Mouse (Mus musculus) T-helper 17 cell (primary cell): ENCODE measurements around the gene Gtpbp10.

Experiments used
- in situ Hi-C, 2 experiments: fragments of 300-600 bp; cut with MboI, MseI; formaldehyde crosslinking; loops; 1 replicate in 1 of 2; 2 replicates in 1 of 2; pipeline ENCODE4 v1.15.1; 2025; ENCODE audit warnings: high pct_unique_total_duplicates in 2 of 2

The Gtpbp10 gene

DNA sequence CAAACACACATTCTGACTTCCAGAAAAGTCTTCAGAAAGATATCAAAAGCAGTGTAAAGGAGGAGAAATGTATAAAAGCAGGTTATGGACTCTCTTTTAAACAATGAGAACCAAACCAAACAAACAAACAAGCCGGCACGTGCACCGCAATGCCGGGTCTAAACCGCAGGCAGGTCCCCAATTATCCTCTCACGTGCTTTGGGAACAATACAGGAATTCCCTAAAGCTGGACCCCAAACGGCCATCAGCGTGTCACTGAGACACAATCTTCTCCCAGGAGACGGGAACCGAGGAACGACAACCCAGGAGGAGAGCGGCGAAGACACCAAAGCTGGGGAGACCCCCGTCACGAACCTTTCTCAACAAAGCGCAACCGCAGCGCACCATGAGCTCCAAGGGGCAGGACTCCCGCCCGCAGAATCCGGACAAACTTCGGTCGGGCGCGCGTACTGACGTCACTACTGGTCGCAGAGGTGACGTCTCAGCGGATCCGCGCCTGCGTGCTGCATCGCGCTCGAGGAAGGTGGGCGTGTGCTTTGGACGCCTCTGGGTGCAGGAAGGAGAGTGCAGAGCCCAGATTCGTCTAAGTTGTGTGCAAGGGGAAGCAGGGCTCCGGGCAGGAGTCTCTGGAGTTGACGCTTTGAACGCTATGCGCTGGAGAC is at the start of gene Gtpbp10:
TSS of gene Gtpbp10 (minus strand) at position 460 of the 662 bp plus-strand sequence.
- in situ Hi-C loops = no loop called here

DNA sequence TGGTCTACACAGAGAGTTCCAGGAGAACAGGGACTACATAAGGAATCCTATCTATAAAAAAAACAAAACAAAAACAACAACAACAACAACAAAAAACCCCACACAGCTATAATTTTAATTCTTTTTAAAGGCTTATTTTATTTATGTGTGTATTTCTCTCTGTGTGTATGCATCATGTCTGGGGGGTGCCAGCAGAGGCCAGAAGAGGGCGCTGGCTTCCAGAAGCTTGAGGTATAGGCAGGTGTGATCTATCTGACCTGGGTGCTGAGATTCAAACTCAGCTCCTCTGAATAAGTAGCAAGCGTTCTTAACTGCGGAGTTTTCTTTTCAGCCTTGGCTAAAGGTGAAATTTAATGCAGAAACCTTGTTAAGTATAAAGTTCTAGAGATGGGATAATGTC is 28.3 kb upstream of the Gtpbp10 start:
- in situ Hi-C loops = no loop called here

DNA sequence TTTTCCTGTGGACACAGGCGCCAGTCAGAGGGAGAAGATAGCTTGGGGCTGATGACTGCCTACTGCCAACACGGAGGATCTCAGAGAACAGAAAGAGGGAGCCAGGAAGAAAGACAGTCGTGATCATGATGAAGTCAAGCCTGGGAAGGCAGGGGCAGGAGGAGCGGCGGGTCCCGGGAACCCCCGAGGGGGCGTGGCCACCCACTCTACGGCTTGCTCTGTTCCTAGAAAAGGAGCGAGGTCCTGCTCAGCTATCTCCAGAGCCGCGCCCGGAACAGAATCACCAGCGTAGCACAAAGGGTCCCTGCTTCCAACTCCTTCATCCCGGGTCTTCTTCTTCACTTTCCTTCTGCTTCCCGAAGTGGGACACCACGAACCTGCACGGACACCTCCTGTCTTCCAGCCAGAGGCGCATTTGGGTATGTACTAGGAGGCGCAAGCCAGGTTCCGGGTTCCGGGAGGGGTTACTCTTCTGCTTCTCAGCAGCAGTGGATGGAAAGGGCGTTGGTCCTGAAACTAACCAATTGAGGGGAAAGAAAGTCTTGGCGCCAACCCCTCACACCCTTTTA is 14.5 kb upstream of the Gtpbp10 start, which contains the start of gene Gm8773:
TSS of gene Gm8773 (plus strand) at position 51 of the 569 bp plus-strand sequence.
- in situ Hi-C loops = no loop called here

GRCm38 (mm10) chr5:5562435-5562834 is 3.1 kb upstream of the Gtpbp10 start:
- in situ Hi-C loops = no loop called here

DNA sequence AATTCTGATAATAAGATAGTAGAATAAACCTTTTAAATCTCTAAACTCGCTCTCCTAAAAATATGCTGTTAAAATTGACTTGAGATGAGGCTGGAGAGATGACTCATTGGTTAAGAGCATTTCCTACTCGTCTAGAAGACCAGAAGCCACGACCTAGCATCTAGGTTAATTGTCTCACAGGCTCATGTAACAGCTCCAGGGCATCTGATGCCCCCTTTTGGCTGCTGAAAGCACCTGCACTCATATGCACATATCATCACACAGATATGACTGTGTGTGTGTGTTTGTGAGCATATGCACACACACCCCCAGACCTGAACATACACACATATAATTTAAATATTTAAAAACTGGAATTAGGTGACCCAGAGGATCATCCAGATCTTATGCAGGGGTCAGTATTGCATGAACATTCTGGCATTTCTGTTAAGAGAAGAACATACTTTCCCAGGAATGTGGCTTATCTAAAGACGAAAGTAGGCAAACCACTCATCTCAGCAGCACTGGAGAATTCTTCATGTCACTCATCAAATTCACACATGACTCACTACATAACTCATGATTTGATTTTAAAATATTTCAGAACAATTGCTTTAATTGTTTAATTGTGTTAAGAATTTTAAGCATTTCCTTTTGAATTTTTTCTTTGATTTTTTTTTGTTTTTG is 1.8 kb upstream of the Gtpbp10 start:
- in situ Hi-C loops = no loop called here

DNA sequence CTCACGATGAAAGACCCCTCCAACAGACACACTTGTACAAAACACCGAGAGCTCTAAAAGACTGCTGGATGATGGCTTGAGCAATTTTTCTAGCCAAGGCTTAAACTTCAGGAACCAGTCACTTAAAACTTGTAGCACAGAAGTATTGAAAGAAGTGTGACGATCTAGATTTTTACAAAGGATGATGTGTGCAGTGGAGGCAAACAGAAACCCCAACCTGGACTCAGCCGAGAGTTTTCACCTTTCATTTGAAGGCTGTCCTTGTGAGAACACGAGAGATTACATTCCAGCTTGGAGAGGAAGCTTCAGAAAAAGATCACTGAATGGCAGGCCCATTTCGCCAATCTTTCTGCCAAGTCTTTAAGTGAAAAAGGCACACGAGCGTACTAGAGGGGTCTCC is 460 bp upstream of the Gtpbp10 start:
- in situ Hi-C loops = no loop called here

- in situ Hi-C loops = no loop called here
Observed at GRCm38 (mm10) chr5:5551110-5551509, 8.2 kb downstream of the Gtpbp10 start.

DNA sequence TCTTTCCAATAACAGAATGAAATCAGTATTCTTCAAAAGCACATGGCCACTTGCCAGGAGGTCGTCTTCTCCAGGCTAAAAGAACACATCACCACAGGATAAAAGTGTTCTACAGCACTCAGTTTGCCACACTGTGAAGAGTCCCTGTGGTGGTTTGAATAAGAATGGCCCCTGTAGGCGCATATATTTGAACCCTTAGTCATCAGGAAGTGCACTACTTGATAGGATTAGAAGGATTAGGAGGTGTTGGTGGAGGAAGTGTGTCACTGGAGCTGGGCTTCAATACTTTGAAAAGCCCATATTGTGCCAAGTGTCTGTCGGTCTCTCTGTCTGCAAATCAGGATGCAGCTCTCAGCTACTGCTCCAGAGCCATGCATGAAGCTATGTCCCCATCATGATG is 19.0 kb downstream of the Gtpbp10 start:
- in situ Hi-C loops = loop anchor here in 1 of 2 experiments (5.0 kb wide), 1 partner anchor 102 kb away; no protein-coding TSS in a partner anchor

DNA sequence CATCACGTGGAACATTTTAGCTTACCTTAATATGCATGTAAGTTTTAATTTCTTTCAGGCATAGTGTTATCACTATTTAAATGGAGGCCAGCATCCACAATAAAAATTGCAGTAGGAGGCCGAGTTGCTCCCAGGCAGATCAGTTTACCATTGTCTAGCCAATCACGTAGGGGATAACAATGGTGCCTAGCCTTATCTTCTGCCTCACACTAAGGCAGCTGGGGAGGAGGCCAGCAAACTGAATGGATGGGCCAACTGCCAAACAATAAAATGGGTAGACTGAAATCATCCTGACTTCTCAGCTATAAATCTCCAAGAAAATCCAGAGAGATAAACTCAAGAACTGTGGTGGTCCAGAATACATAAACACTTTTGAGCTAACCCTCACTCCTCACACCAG is 19.6 kb downstream of the Gtpbp10 start:
- in situ Hi-C loops = loop anchor here in 1 of 2 experiments (5.0 kb wide), 1 partner anchor 103 kb away; no protein-coding TSS in a partner anchor

DNA sequence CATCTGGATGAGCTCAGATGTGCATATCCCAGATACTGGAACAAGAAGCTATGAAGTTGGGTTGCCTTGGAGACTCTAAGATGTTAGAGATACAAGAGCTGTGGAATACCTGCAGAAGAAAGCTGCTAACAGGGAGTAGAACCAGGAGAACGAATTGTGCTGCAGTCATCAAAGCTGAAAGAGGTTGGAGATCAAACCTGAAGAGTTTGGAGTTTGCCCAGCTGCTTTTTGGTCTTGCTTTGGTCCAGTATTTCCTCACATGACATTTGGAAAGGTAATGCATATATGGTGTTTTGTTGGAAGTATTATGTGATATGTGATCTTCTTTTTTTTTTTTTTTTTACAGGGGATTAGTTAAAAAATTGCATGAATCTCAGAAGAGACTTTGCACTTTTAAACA is 23.2 kb downstream of the Gtpbp10 start:
- in situ Hi-C loops = no loop called here

GRCm38 (mm10) chr5:5533656-5534420 is 25.5 kb downstream of the Gtpbp10 start:
- in situ Hi-C loops = no loop called here

- in situ Hi-C loops = no loop called here
Observed at GRCm38 (mm10) chr5:5515411-5515810, 43.9 kb downstream of the Gtpbp10 start.

DNA sequence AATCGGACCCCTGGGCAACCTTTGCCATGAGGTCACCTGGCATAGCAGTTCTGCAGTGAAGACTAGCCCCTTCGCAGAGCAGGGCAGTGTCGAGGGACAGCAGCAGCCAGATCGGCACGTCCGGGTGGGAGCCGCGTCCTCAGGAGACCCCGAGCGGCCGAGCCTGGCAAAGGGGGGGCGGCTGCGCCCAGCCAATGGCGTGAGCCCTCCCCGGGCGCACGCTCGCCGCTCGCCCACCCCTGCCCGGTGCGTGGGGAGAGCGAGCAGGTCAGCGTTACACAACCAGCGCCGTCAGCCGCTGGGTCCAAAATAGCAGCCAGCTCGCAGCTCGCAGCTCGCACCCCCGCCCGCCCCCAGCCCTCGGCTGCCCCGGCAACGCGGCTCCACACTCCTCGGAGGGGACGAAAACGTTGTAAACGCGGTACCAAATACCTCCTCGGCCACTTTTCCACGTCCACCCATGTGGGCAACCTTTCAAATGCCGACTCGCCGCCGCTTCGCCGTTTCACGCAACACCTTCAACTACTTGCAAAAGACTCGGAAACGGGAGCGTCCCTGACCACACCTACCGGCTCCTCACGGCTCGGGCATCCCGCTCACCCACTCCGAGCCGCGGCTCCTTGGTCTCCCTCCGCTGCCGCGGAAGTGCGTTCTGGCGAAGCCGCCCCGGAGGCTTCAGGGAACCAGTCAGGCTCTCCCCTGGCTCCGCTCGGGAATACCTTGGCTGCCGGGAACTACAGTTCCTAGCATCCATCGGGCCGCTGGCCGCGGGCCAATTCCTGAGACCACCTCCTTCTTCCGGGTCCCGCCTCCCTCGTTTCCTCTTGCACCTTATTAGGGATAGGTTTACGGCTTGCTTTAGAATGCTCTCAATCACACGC is 44.9 kb downstream of the Gtpbp10 start, which contains the start of gene Cldn12:
TSS of gene Cldn12 (minus strand) at position 763 of the 881 bp plus-strand sequence.
- in situ Hi-C loops = no loop called here

DNA sequence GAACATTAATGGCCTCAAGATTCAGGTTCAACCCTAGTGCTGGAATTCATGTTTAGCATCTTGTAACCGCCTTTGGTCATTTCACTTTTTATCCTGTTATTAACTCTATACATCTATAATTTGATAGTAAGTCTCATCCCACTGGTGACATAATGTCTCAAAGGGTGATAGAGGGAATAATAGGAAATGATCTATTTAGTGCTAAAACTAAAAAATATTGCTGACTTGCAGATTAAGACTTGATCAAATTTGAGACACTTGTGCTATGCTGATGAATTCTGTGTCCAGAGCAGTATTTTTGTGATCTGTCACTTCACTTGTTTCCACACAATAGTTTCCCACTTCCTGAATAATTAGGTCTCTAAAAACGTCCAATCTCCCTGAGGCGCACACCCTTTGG is 47.9 kb downstream of the Gtpbp10 start:
- in situ Hi-C loops = no loop called here

- in situ Hi-C loops = no loop called here
Observed at GRCm38 (mm10) chr5:5510989-5511388, 48.3 kb downstream of the Gtpbp10 start.

DNA sequence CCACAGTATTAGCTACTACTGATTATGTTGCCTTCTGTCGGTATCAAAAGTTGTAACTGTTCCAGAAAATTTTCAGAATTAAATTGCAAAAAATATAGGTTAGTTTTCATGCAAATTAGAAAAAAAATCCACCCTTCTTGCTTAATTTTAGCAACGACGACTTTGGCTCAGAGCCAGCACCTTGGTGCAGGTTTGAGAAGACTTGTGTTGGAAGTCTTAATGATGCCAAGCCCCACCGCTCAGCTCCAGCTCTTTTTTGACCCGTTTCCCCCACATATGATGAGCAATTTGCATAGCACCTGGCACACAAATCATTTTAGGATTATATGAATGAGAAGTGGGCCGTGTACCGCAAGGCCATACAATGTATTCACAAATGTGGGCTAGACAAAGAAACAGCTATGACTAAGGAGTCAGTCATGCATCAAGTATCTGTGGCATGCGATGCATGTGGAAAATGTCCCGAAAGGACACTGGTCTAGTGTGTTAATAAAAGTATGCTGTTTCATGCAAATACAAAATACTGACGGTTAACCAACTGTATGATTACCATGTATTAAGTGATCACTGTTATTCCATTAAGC is 48.9 kb downstream of the Gtpbp10 start:
- in situ Hi-C loops = no loop called here

DNA sequence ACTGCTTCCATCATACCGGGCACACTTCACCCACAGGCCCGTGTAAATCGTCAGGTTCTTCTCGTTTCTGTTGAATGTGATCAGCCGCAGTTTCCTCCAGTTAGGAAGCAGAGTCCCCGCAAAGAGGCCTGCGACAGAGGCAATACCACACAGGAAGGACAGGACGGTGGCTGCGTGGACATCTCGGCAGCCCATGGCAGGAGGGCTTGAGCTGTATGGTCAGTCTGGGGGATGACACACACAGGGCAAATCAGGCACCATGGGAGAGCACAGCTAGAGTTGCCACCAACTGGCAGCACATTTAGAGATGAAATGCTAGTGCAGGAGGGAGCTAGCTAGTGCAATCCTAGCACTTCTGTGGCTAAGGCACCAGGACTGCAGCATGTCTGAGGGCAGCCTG is 51.1 kb downstream of the Gtpbp10 start:
- in situ Hi-C loops = no loop called here

- in situ Hi-C loops = no loop called here
Observed at GRCm38 (mm10) chr5:5507701-5508225, 51.6 kb downstream of the Gtpbp10 start.

GRCm38 (mm10) chr5:5504456-5504855 is 54.9 kb downstream of the Gtpbp10 start:
- in situ Hi-C loops = no loop called here

DNA sequence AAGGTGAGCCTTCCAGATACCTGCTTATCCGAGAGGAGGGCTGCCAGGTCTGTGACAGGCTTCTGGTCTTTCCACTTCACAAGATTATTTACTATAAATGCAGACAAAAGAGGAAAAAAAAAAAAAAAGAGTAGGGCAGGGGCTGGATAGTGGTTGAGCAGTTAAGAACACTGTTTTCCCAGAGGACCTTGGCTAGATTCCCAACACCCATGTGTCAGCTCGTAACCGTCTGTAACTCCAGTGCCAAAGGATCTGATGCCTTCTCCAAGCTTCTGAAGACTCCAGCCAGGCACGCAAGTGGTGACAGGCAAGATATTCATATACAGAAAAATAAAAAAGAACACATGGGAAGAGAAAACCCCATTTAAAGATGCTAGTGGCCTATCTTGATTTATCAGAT is 56.0 kb downstream of the Gtpbp10 start:
- in situ Hi-C loops = no loop called here
